Comparison of ENCODE assay signal across 8 mouse cellular contexts in genomic region chr1:131378081-131378913, GRCm38 (mm10).
DNase-seq lines count a peak whose midpoint lies in the region; ATAC-seq and TF ChIP-seq lines count a peak whose summit lies in the region.
"Had no signal": no experiment of that assay in that cellular context is flagged by ENCODE, and none has a peak within 500 bp of the region (broad histone marks: within the 10 kb centered on the region; RNA-seq: fewer than 3 reads in every experiment).

No protein-coding gene starts in this region.

- H3K27ac ChIP-seq in embryonic fibroblast, embryonic 13.5 days (ENCODE audit: insufficient read depth, low read length) = peak overlapping the region; percentile 82
- H3K27ac ChIP-seq in small intestine, adult 2 months (ENCODE audit: insufficient read depth, low read depth, low read length) = peak overlapping the region; percentile 6; the same call in 1 of the 2 replicates

- peak overlapping the region; percentile 51 for H3K4me3 ChIP-seq in megakaryocyte, embryonic 14.5 days (replicated peaks)
- H3K4me3 ChIP-seq in embryonic fibroblast, embryonic 13.5 days (ENCODE audit: insufficient read depth, low read length) = no peak overlapping the region
- no peak overlapping the region for H3K4me3 ChIP-seq in small intestine, adult 2 months (ENCODE audit: low read depth, low read length)

- H3K36me3 ChIP-seq in megakaryocyte, embryonic 14.5 days (replicated peaks; ENCODE audit: low read length) = peaks cover 16% of the 10 kb centered on the region
- H3K36me3 ChIP-seq in small intestine, adult 2 months (ENCODE audit: control insufficient read depth, insufficient read depth, low read length) = no peaks in the 10 kb centered on the region

- TF ChIP-seq CTCF in embryonic fibroblast, embryonic 13.5 days (IDR thresholded peaks at IDR 0.05; ENCODE audit: borderline replicate concordance, insufficient read depth, low read length) = no peak
- no peak for TF ChIP-seq CTCF in small intestine, adult 2 months (IDR thresholded peaks at IDR 0.05; ENCODE audit: extremely low read depth, insufficient read length, insufficient replicate concordance, low read depth, low read length)

- TF ChIP-seq POLR2A in embryonic fibroblast, embryonic 13.5 days (IDR thresholded peaks at IDR 0.05; ENCODE audit: low read depth, low read length) = no peak
- TF ChIP-seq POLR2A in small intestine, adult 2 months (IDR thresholded peaks at IDR 0.05; ENCODE audit: low read depth, low read length) = no peak

- no peaks in the 10 kb centered on the region for H3K9me3 ChIP-seq in megakaryocyte, embryonic 14.5 days

- peaks cover 56% of the 10 kb centered on the region for H3K4me1 ChIP-seq in megakaryocyte, embryonic 14.5 days
- H3K4me1 ChIP-seq in embryonic fibroblast, embryonic 13.5 days (ENCODE audit: control insufficient read depth, insufficient read depth, low read length) = peaks cover 12% of the 10 kb centered on the region
- H3K4me1 ChIP-seq in small intestine, adult 2 months (ENCODE audit: control insufficient read depth, insufficient read depth, insufficient read length, low read length) = peaks cover 11% of the 10 kb centered on the region

- 23% methylated on average over 7 of the region's 7 CpGs for WGBS in small intestine, adult 2 months

- ATAC-seq in megakaryocyte, adult 5-6 weeks (ENCODE audit: poor library complexity, severe bottlenecking) = no peak

- intact Hi-C loops in heart, postnatal 10 days (cut with DNase I) = no loop called here

- DNase-seq in heart, postnatal 10 days = peak; percentile 23 to 41
- no peak for DNase-seq in testis, postnatal 10 days (ENCODE audit: low spot score)
- no peak for DNase-seq in testis, postnatal 14 days (ENCODE audit: low spot score)
- DNase-seq: kidney, adult 9 months had no signal

- no peaks in the 10 kb centered on the region for H3K27me3 ChIP-seq in megakaryocyte, embryonic 14.5 days (replicated peaks)
- no peaks in the 10 kb centered on the region for H3K27me3 ChIP-seq in small intestine, adult 2 months (ENCODE audit: control insufficient read depth, insufficient read depth, low read length)

Comparison
In these comparisons a context has a peak if more than half of its experiments do, and no peak if none do; other contexts are left out.
1. DNase-seq: peak in heart, postnatal 10 days (2 of 2); none in testis, postnatal 10 days (single experiment) and testis, postnatal 14 days (single experiment).